Comparison of ENCODE assay signal across 8 mouse cellular contexts in the genomic region with DNA sequence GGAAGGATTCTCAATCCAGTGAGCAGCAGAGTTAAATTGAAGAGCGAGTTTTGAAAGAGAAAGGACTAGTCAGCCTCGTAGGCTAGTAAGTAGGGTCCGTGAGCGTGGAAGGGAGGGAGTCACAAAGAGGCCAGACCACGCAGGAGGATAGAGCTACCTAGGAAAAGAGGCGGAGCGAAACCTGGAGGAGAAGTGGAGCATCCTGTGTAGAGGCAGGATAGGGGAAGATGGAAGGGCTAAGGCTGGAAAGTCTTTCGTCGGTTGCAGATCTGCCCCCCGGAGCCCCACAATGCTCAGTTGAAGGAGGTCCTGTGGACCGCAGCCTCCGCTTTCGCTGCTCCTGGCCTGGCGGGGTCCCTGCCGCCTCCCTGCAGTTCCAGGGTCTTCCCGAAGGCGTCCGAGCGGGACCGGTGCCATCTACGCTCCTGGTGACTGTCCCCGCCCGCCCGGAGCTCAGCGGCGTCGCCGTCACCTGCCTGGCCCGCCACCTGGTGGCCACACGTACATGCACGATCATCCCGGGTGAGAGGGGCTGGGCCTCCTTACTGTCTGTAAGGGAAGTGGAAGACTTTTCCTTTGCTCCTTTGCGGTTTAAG. TPM values are rescaled to one million over a fixed set of nuclear protein-coding genes. Genes with fewer than 3 reads are reported as not detected.
DNase-seq lines count a peak whose midpoint lies in the region; ATAC-seq and TF ChIP-seq lines count a peak whose summit lies in the region.

No protein-coding gene starts in this region.

- peak overlapping the region; percentile 49 for H3K9ac ChIP-seq in heart, embryonic 11.5 days (ENCODE audit: low read depth, low read length)
- peak overlapping the region; percentile 23; the same call in 1 of the 2 replicates for H3K9ac ChIP-seq in kidney, embryonic 15.5 days
- peak overlapping the region; percentile 60 for H3K9ac ChIP-seq in liver, embryonic 13.5 days
- H3K9ac ChIP-seq in stomach, embryonic 14.5 days (replicated peaks; ENCODE audit: low read depth, low read length), result peak overlapping the region; percentile 30; the same call in 1 of the 2 replicates

- TF ChIP-seq CTCF in bone marrow macrophage, adult 2 months (IDR thresholded peaks at IDR 0.05; ENCODE audit: low read depth, low read length), result peak; percentile 69
- TF ChIP-seq CTCF in embryonic fibroblast, embryonic 13.5 days (IDR thresholded peaks at IDR 0.05; ENCODE audit: borderline replicate concordance, insufficient read depth, low read length), result peak; percentile 95

- H3K4me2 ChIP-seq in heart, embryonic 11.5 days, result peak overlapping the region; percentile 82
- H3K4me2 ChIP-seq in kidney, embryonic 15.5 days, result peak overlapping the region; percentile 82
- peak overlapping the region; percentile 94 for H3K4me2 ChIP-seq in liver, embryonic 13.5 days
- peak overlapping the region; percentile 87 for H3K4me2 ChIP-seq in stomach, embryonic 14.5 days (replicated peaks; ENCODE audit: low read depth, low read length)

- peak; percentile 27 for ATAC-seq in heart, embryonic 11.5 days (replicated peaks; ENCODE audit: insufficient number of reproducible peaks, low FRiP score, low TSS enrichment)
- peak; percentile 66 for ATAC-seq in kidney, embryonic 15.5 days (replicated peaks; ENCODE audit: low FRiP score)
- peak; percentile 53 for ATAC-seq in liver, embryonic 13.5 days (ENCODE audit: low read depth)
- ATAC-seq in stomach, embryonic 14.5 days (ENCODE audit: insufficient number of reproducible peaks, insufficient read depth, low FRiP score, low read depth), result peak; percentile 64

- H3K4me1 ChIP-seq in bone marrow macrophage, adult 2 months (ENCODE audit: control insufficient read depth, insufficient read depth, low read length), result no peaks in the 10 kb centered on the region
- H3K4me1 ChIP-seq in embryonic fibroblast, embryonic 13.5 days (ENCODE audit: control insufficient read depth, insufficient read depth, low read length), result no peaks in the 10 kb centered on the region
- peaks cover 5% of the 10 kb centered on the region; the same call in 1 of the 2 replicates for H3K4me1 ChIP-seq in heart, embryonic 11.5 days (ENCODE audit: control insufficient read depth, insufficient read depth, low read length)
- peaks cover 16% of the 10 kb centered on the region for H3K4me1 ChIP-seq in kidney, embryonic 15.5 days
- peaks cover 22% of the 10 kb centered on the region for H3K4me1 ChIP-seq in liver, embryonic 13.5 days (replicated peaks)
- no peaks in the 10 kb centered on the region for H3K4me1 ChIP-seq in stomach, embryonic 14.5 days (ENCODE audit: control insufficient read depth, insufficient read depth, low read length)

- TF ChIP-seq POLR2A in bone marrow macrophage, adult 2 months (IDR thresholded peaks at IDR 0.05; ENCODE audit: borderline replicate concordance, low read depth, low read length), result no peak
- no peak for TF ChIP-seq POLR2A in embryonic fibroblast, embryonic 13.5 days (IDR thresholded peaks at IDR 0.05; ENCODE audit: low read depth, low read length)

- H3K4me3 ChIP-seq in bone marrow macrophage, adult 2 months (ENCODE audit: insufficient read depth, low read length), result peak overlapping the region; percentile 71
- H3K4me3 ChIP-seq in embryonic fibroblast, embryonic 13.5 days (ENCODE audit: insufficient read depth, low read length), result peak overlapping the region; percentile 61
- H3K4me3 ChIP-seq in heart, embryonic 11.5 days (ENCODE audit: low read depth, low read length), result peak overlapping the region; percentile 47
- peak overlapping the region; percentile 51 for H3K4me3 ChIP-seq in kidney, embryonic 15.5 days (replicated peaks)
- peak overlapping the region; percentile 63 for H3K4me3 ChIP-seq in liver, embryonic 13.5 days (replicated peaks)
- peak overlapping the region; percentile 39 for H3K4me3 ChIP-seq in stomach, embryonic 14.5 days (ENCODE audit: low read depth, low read length)

- H3K36me3 ChIP-seq in heart, embryonic 11.5 days (ENCODE audit: control insufficient read depth, insufficient read depth, low read length), result no peaks in the 10 kb centered on the region
- H3K36me3 ChIP-seq in kidney, embryonic 15.5 days, result peaks cover 4% of the 10 kb centered on the region; the same call in 1 of the 2 replicates
- H3K36me3 ChIP-seq in liver, embryonic 13.5 days, result no peaks in the 10 kb centered on the region
- no peaks in the 10 kb centered on the region for H3K36me3 ChIP-seq in stomach, embryonic 14.5 days (ENCODE audit: control insufficient read depth, insufficient read depth, low read length)

- DNase-seq in CD4-positive helper T cell, adult 2 months (ENCODE audit: low read depth, low spot score), result peak; percentile 89
- peak; percentile 71 for DNase-seq in liver, embryonic 13.5 days
- DNase-seq in naive thymus-derived CD4-positive, alpha-beta T cell, adult 2 months (ENCODE audit: low read depth), result peak; percentile 88

- 1% methylated on average over 33 of the region's 33 CpGs for WGBS in heart, embryonic 11.5 days (ENCODE audit: insufficient replicate concordance)
- WGBS in kidney, embryonic 15.5 days, result under 1% methylated on average over 33 of the region's 33 CpGs
- under 1% methylated on average over 33 of the region's 33 CpGs for WGBS in liver, embryonic 13.5 days (ENCODE audit: insufficient replicate concordance)
- under 1% methylated on average over 33 of the region's 33 CpGs for WGBS in stomach, embryonic 14.5 days

- no peak overlapping the region for H3K27ac ChIP-seq in bone marrow macrophage, adult 2 months (ENCODE audit: insufficient read depth, low read depth, low read length)
- no peak overlapping the region for H3K27ac ChIP-seq in embryonic fibroblast, embryonic 13.5 days (ENCODE audit: insufficient read depth, low read length)
- H3K27ac ChIP-seq in heart, embryonic 11.5 days (ENCODE audit: low read depth, low read length), result no peak overlapping the region
- peak overlapping the region; percentile 22; the same call in 1 of the 2 replicates for H3K27ac ChIP-seq in kidney, embryonic 15.5 days
- no peak overlapping the region for H3K27ac ChIP-seq in liver, embryonic 13.5 days
- no peak overlapping the region for H3K27ac ChIP-seq in stomach, embryonic 14.5 days (ENCODE audit: low read length)

- H3K9me3 ChIP-seq in heart, embryonic 11.5 days (replicated peaks; ENCODE audit: control insufficient read depth, low read length), result no peaks in the 10 kb centered on the region
- no peaks in the 10 kb centered on the region for H3K9me3 ChIP-seq in kidney, embryonic 15.5 days (replicated peaks)
- no peaks in the 10 kb centered on the region for H3K9me3 ChIP-seq in liver, embryonic 13.5 days (replicated peaks)
- H3K9me3 ChIP-seq in stomach, embryonic 14.5 days (ENCODE audit: control insufficient read depth, low read depth, low read length), result no peaks in the 10 kb centered on the region

- peaks cover 21% of the 10 kb centered on the region for H3K27me3 ChIP-seq in heart, embryonic 11.5 days (ENCODE audit: control insufficient read depth, insufficient read depth, low read length)
- 0 out of 2 replicates have a peak, but pooled peaks cover 14% of the 10 kb centered on the region for H3K27me3 ChIP-seq in kidney, embryonic 15.5 days
- H3K27me3 ChIP-seq in liver, embryonic 13.5 days, result peaks cover 18% of the 10 kb centered on the region
- no peaks in the 10 kb centered on the region for H3K27me3 ChIP-seq in stomach, embryonic 14.5 days (ENCODE audit: control insufficient read depth, insufficient read depth, low read length)

RNA-seq across cellular contexts. Expression of a gene that starts 3.2 kb away (rescaled TPM):
- polyA plus RNA-seq in bone marrow macrophage, adult 2 months (2012; ENCODE audit: insufficient read depth, insufficient read length, missing spikeins), result 4.5 and 4.9 TPM in 2 replicates
- 2.6 and 3.1 TPM in 2 replicates for polyA plus RNA-seq in embryonic fibroblast, embryonic 13.5 days (2011; ENCODE audit: insufficient read length, low read depth, missing spikeins)
- 0.99 and 1.9 TPM in 2 replicates for polyA plus RNA-seq in heart, embryonic 11.5 days (2014; fragmentation: Nextera tagmentation; extraction: Ambion mirVana)
- 4.6 and 5.4 TPM in 2 replicates for polyA plus RNA-seq in kidney, embryonic 15.5 days (2015; fragmentation: Nextera tagmentation; extraction: Ambion mirVana)
- polyA plus RNA-seq in liver, embryonic 13.5 days (2015; fragmentation: Nextera tagmentation; extraction: Ambion mirVana), result 0.58 and 0.85 TPM in 2 replicates
- 3.0 and 6.1 TPM in 2 replicates for polyA plus RNA-seq in stomach, embryonic 14.5 days (2014; fragmentation: Nextera tagmentation; extraction: Ambion mirVana)

RNA-seq across cellular contexts. Expression of a gene that starts 22.3 kb away (rescaled TPM):
- not detected in 2 replicates for polyA plus RNA-seq in bone marrow macrophage, adult 2 months (2012; ENCODE audit: insufficient read depth, insufficient read length, missing spikeins)
- polyA plus RNA-seq in embryonic fibroblast, embryonic 13.5 days (2011; ENCODE audit: insufficient read length, low read depth, missing spikeins), result 0.72 TPM in 1 of 2 replicates, not detected in the other
- polyA plus RNA-seq in heart, embryonic 11.5 days (2014; fragmentation: Nextera tagmentation; extraction: Ambion mirVana), result not detected in 2 replicates
- 0.35 and 0.66 TPM in 2 replicates for polyA plus RNA-seq in kidney, embryonic 15.5 days (2015; fragmentation: Nextera tagmentation; extraction: Ambion mirVana)
- polyA plus RNA-seq in liver, embryonic 13.5 days (2015; fragmentation: Nextera tagmentation; extraction: Ambion mirVana), result not detected in 2 replicates
- polyA plus RNA-seq in stomach, embryonic 14.5 days (2014; fragmentation: Nextera tagmentation; extraction: Ambion mirVana), result 0.30 and 0.46 TPM in 2 replicates

RNA-seq across cellular contexts. Expression of a gene that starts 22.3 kb away (rescaled TPM):
- 79.5 and 87.0 TPM in 2 replicates for polyA plus RNA-seq in bone marrow macrophage, adult 2 months (2012; ENCODE audit: insufficient read depth, insufficient read length, missing spikeins)
- 104 and 143 TPM in 2 replicates for polyA plus RNA-seq in embryonic fibroblast, embryonic 13.5 days (2011; ENCODE audit: insufficient read length, low read depth, missing spikeins)
- 538 and 556 TPM in 2 replicates for polyA plus RNA-seq in heart, embryonic 11.5 days (2014; fragmentation: Nextera tagmentation; extraction: Ambion mirVana)
- polyA plus RNA-seq in kidney, embryonic 15.5 days (2015; fragmentation: Nextera tagmentation; extraction: Ambion mirVana), result 348 and 355 TPM in 2 replicates
- polyA plus RNA-seq in liver, embryonic 13.5 days (2015; fragmentation: Nextera tagmentation; extraction: Ambion mirVana), result 241 and 252 TPM in 2 replicates
- polyA plus RNA-seq in stomach, embryonic 14.5 days (2014; fragmentation: Nextera tagmentation; extraction: Ambion mirVana), result 290 and 313 TPM in 2 replicates

RNA-seq across cellular contexts. Expression of a gene that starts 23.7 kb away (rescaled TPM):
- not detected in 2 replicates for polyA plus RNA-seq in bone marrow macrophage, adult 2 months (2012; ENCODE audit: insufficient read depth, insufficient read length, missing spikeins)
- polyA plus RNA-seq in embryonic fibroblast, embryonic 13.5 days (2011; ENCODE audit: insufficient read length, low read depth, missing spikeins), result 19.4 and 23.7 TPM in 2 replicates
- 0.10 and 0.11 TPM in 2 replicates for polyA plus RNA-seq in heart, embryonic 11.5 days (2014; fragmentation: Nextera tagmentation; extraction: Ambion mirVana)
- 0.40 and 0.45 TPM in 2 replicates for polyA plus RNA-seq in kidney, embryonic 15.5 days (2015; fragmentation: Nextera tagmentation; extraction: Ambion mirVana)
- not detected in 2 replicates for polyA plus RNA-seq in liver, embryonic 13.5 days (2015; fragmentation: Nextera tagmentation; extraction: Ambion mirVana)
- 0.75 and 0.91 TPM in 2 replicates for polyA plus RNA-seq in stomach, embryonic 14.5 days (2014; fragmentation: Nextera tagmentation; extraction: Ambion mirVana)

RNA-seq across cellular contexts. Expression of a gene that starts 25.6 kb away (rescaled TPM):
- polyA plus RNA-seq in bone marrow macrophage, adult 2 months (2012; ENCODE audit: insufficient read depth, insufficient read length, missing spikeins), result not detected in 2 replicates
- polyA plus RNA-seq in embryonic fibroblast, embryonic 13.5 days (2011; ENCODE audit: insufficient read length, low read depth, missing spikeins), result not detected in 2 replicates
- not detected in 2 replicates for polyA plus RNA-seq in heart, embryonic 11.5 days (2014; fragmentation: Nextera tagmentation; extraction: Ambion mirVana)
- not detected in 2 replicates for polyA plus RNA-seq in kidney, embryonic 15.5 days (2015; fragmentation: Nextera tagmentation; extraction: Ambion mirVana)
- not detected in 2 replicates for polyA plus RNA-seq in liver, embryonic 13.5 days (2015; fragmentation: Nextera tagmentation; extraction: Ambion mirVana)
- not detected in 2 replicates for polyA plus RNA-seq in stomach, embryonic 14.5 days (2014; fragmentation: Nextera tagmentation; extraction: Ambion mirVana)
